Mouse (Mus musculus): ENCODE measurements around the gene Padi4. TPM values are rescaled to one million over a fixed set of nuclear protein-coding genes. Genes with fewer than 3 reads are reported as not detected.

Padi4 gene
- polyA plus RNA-seq, 1 experiment: 6.3 TPM

DNA sequence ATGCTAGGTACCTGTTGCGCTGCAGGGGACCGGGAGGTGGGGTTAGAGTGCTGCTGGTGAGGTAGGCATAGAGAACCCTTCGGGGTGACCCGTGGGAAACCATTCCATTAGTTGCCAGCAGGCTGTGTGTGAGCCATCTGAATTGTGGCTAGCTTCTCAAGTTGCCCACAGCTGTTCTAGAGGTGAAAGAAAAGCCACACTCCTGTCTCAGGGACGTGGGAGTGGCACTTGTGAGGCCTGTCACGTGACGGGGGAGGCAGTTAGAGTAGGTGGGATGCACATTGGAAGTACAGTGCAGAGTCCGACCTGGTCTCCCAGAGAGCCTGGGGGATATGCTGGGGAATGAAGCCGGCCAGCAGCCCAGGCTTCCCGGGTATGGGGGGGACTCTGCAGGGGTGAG is 64.4 kb downstream of the Padi4 start:
- Histone ChIP-seq H3K27ac (ENCODE audit: insufficient read depth, low read depth, low read length) (no peak overlapping the region), H3K4me3 (ENCODE audit: insufficient read depth, low read length) (no peak overlapping the region), H3K4me1 (ENCODE audit: control insufficient read depth, insufficient read depth, low read length) (peaks cover 4% of the 10 kb centered on the region; the same call in 1 of the 2 replicates)
- no peak for TF ChIP-seq CTCF (IDR thresholded peaks at IDR 0.05; ENCODE audit: low read depth, low read length)
- no peak for TF ChIP-seq POLR2A (IDR thresholded peaks at IDR 0.05; ENCODE audit: borderline replicate concordance, low read depth, low read length)

DNA sequence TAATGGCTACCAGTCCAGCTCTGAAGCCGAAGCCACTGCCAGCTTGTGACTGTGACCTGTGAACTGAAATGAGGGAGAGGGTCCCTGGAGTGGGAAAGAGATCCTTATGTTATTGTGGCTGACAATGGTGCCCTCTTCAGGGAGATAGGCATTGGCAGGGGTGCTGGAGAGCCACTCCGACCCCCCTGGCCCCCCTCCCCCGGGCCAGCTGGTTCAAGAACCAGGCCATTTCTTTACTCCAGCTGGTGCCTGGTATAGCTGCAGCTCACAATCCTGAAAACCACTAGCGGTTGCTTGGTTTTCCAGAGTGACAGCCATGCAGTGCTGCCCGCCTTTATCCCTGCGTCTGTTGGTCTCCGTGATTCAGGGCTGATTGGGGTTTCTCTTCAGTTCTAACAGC is 64.9 kb downstream of the Padi4 start:
- no peak for TF ChIP-seq POLR2A (IDR thresholded peaks at IDR 0.05; ENCODE audit: borderline replicate concordance, low read depth, low read length)
- TF ChIP-seq CTCF (IDR thresholded peaks at IDR 0.05; ENCODE audit: low read depth, low read length): no peak
- no peak overlapping the region for H3K27ac ChIP-seq (ENCODE audit: insufficient read depth, low read depth, low read length)
- no peak overlapping the region for H3K4me3 ChIP-seq (ENCODE audit: insufficient read depth, low read length)
- peaks cover 6% of the 10 kb centered on the region for H3K4me1 ChIP-seq (ENCODE audit: control insufficient read depth, insufficient read depth, low read length)

DNA sequence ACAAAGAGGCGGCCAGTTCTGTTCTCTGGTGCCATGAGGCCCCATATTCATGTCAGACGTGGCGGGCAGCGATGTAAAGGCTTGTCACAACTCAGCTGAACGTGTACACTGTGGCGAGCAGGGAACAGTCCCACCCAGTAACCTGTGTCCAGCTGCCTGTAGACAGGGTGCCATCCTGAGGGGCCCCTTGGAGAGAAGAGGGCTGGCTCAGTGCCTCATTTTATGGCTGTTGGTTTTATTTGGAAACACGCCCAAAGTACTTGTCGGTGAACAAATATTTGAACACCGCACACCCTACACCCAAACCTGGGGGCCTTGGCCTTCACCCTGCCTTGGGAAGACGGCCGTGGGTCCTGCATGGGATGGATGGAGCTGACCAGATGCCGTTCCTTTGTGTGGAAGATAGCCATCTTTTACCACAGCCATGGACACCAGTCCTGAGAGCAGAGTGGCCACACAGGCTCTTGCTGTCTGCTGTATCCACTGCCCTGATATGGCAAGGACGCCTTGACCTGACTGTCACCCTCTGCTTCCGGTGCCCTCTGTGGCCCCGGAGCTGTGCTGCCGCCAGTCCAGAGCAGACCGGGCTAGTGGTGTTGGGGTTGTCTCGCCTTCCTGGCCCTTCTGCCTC is 65.6 kb downstream of the Padi4 start:
- TF ChIP-seq POLR2A (IDR thresholded peaks at IDR 0.05; ENCODE audit: borderline replicate concordance, low read depth, low read length) (no peak), CTCF (IDR thresholded peaks at IDR 0.05; ENCODE audit: low read depth, low read length) (no peak)
- H3K4me1 ChIP-seq (ENCODE audit: control insufficient read depth, insufficient read depth, low read length): peaks cover 4% of the 10 kb centered on the region

DNA sequence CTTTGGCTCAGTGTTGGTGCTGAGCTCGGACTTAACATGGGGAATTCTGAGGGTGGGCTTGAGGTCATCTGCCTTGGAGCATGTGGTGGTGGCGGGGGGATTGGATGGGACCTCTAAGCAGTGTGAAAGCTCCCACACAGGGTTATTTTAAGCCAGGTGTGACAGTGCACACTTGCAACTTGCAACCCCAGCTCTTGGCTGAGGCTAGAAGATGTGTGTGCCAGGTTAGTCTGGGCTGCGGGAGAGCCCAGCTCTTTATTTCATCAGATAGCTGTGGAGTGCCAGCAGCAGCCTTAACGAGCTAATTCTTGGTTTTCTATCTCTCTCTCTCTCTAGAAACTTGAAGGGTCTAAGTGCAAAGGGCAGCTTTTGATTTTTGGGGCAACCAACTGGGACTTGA is 66.4 kb downstream of the Padi4 start:
- H3K4me3 ChIP-seq (ENCODE audit: insufficient read depth, low read length): no peak overlapping the region
- H3K27ac ChIP-seq (ENCODE audit: insufficient read depth, low read depth, low read length): no peak overlapping the region
- TF ChIP-seq POLR2A (IDR thresholded peaks at IDR 0.05; ENCODE audit: borderline replicate concordance, low read depth, low read length): no peak
- no peak for TF ChIP-seq CTCF (IDR thresholded peaks at IDR 0.05; ENCODE audit: low read depth, low read length)
- H3K4me1 ChIP-seq (ENCODE audit: control insufficient read depth, insufficient read depth, low read length): peaks cover 2% of the 10 kb centered on the region; the same call in 1 of the 2 replicates

More for the DNA sequence above, 65.6 kb downstream of the Padi4 start:
- no peak overlapping the region for H3K4me3 ChIP-seq (ENCODE audit: insufficient read depth, low read length)
- H3K27ac ChIP-seq (ENCODE audit: insufficient read depth, low read depth, low read length): no peak overlapping the region

DNA sequence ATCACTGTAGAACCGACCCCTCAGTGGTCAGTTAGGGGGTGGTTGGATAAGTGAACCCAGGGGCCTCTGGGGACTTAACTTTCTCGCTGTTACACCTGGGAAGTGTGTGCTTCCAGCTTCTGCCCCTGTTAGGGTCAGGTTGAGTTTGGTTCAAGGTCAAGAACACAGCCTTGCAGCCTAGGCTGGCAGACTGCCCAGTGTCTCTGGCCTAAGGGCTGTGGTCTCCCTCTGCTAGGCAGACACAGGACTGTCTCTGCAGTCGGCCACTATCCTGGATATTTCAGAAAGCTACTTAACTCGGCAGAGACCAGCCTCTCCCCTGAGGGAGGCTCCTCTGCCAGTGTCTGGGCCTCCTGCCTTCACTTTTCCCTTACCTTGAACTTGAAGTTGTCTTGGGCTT is 69.9 kb downstream of the Padi4 start:
- Histone ChIP-seq H3K4me3 (ENCODE audit: insufficient read depth, low read length) (peak overlapping the region; percentile 67; the same call in 1 of the 2 replicates), H3K27ac (ENCODE audit: insufficient read depth, low read depth, low read length) (no peak overlapping the region)

DNA sequence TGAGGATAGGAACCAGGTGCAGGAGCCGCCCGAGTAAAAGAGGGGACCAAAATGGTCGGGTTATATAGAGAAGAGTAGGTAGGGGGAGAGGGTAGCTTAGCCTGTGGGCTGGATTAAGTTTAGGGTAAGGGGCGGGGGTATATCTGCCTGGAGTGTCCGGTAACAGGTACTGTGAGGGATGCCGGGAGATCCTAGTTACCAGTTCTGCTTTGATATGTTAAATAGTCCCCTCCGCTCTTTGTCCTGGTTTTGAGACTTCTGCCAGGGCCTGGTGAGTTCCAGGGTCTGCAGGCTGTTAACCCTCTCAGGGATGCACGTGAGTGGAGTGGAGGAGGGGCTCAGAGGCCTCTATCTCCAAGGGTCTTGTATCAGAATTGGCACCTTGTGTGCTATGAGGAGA is 70.4 kb downstream of the Padi4 start:
- TF ChIP-seq CTCF (IDR thresholded peaks at IDR 0.05; ENCODE audit: low read depth, low read length) (no peak), POLR2A (IDR thresholded peaks at IDR 0.05; ENCODE audit: borderline replicate concordance, low read depth, low read length) (no peak)
- Histone ChIP-seq H3K4me1 (ENCODE audit: control insufficient read depth, insufficient read depth, low read length) (peaks cover 6% of the 10 kb centered on the region), H3K27ac (ENCODE audit: insufficient read depth, low read depth, low read length) (0 out of 2 replicates have a peak overlapping the region, but pooled peaks have one; percentile 34), H3K4me3 (ENCODE audit: insufficient read depth, low read length) (peak overlapping the region; percentile 67)

More for the DNA sequence above, 69.9 kb downstream of the Padi4 start:
- peaks cover 5% of the 10 kb centered on the region for H3K4me1 ChIP-seq (ENCODE audit: control insufficient read depth, insufficient read depth, low read length)
- TF ChIP-seq CTCF (IDR thresholded peaks at IDR 0.05; ENCODE audit: low read depth, low read length) (no peak), POLR2A (IDR thresholded peaks at IDR 0.05; ENCODE audit: borderline replicate concordance, low read depth, low read length) (no peak)

- Histone ChIP-seq H3K27ac (ENCODE audit: insufficient read depth, low read depth, low read length) (peak overlapping the region; percentile 34), H3K4me3 (ENCODE audit: insufficient read depth, low read length) (peak overlapping the region; percentile 67), H3K4me1 (ENCODE audit: control insufficient read depth, insufficient read depth, low read length) (peaks cover 6% of the 10 kb centered on the region)
- no peak for TF ChIP-seq CTCF (IDR thresholded peaks at IDR 0.05; ENCODE audit: low read depth, low read length)
- no peak for TF ChIP-seq POLR2A (IDR thresholded peaks at IDR 0.05; ENCODE audit: borderline replicate concordance, low read depth, low read length)
Measured at GRCm38 (mm10) chr4:140702611-140703327, 71.3 kb downstream of the Padi4 start.

DNA sequence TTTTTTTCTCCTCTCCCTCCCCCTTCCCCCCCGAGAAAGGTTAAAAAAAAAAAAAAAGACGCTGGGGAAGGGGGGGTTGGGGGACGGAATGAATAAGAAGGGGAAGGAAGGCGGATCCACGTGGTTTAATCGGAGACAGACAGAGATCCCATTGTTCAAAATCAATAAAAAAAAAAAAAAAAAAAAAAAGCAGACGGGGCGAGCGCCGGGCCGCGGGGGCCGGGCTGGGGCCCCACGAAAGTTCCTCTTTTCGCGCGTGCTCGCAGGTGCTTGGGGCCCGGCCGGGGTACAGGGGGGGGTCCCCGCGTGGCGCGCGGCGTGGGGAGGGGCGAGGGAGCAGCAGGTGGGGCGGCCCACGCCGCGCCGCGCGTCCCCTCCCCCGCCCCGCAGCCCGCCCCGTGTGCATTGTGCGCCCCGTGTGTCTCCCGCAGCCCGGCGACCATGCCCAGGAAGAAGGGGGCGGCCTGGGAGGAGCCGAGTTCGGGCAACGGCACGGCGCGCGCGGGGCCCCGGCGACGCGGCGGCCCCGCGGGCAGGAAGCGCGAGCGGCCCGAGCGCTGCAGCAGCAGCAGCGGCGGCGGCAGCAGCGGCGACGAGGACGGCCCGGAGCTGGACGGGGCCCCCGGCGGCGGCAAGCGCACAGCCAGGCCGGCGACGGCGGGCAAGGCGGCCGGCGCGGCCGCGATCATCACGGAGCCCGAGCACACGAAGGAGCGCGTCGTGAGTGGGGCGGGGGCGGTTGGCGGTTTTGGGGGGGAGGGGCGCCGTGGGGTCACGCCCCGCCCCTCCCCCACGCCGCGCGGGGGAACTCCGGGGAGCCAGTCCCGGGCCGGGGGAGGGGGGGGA is 72.1 kb downstream of the Padi4 start:
- TF ChIP-seq CTCF (IDR thresholded peaks at IDR 0.05; ENCODE audit: low read depth, low read length) (no peak), POLR2A (IDR thresholded peaks at IDR 0.05; ENCODE audit: borderline replicate concordance, low read depth, low read length) (no peak)
- H3K27ac ChIP-seq (ENCODE audit: insufficient read depth, low read depth, low read length): peak overlapping the region; percentile 98
- peak overlapping the region; percentile 87 for H3K4me3 ChIP-seq (ENCODE audit: insufficient read depth, low read length)
- H3K4me1 ChIP-seq (ENCODE audit: control insufficient read depth, insufficient read depth, low read length): peaks cover 6% of the 10 kb centered on the region

DNA sequence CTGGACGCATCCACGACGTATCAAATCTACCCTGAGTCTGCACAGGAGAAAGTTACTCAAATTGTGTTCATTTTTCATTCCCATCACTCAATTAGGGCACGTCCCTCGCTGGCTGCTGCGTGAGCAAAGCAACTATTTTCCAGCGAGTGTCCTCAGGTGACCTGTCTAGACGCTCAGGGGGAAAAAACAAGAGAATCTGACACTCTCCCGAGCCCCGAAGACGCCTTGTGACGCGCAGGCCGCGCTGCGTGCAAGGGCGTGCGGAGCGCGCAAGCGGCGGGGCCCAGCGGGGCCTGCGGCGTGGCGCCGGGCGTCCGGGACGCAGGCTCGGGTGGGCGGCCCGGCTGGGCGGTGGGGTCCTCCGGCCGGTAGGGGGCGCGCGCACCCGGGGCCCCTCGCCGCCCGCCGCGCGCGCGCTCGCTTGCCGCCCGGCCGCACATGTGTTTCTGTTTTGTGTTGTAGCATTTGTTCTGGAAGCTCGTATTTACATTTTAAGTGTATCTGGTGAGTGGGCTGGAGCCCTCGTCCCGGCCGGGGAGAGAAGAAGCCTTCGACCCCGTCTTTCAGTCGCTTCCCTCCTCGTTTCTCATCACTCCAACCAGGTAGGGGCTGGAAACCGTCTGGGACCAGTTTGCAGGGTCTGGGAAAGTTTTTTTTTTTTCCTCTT is 72.9 kb downstream of the Padi4 start:
- Histone ChIP-seq H3K27ac (ENCODE audit: insufficient read depth, low read depth, low read length) (peak overlapping the region; percentile 98), H3K4me1 (ENCODE audit: control insufficient read depth, insufficient read depth, low read length) (peaks cover 6% of the 10 kb centered on the region), H3K4me3 (ENCODE audit: insufficient read depth, low read length) (peak overlapping the region; percentile 87)
- TF ChIP-seq POLR2A (IDR thresholded peaks at IDR 0.05; ENCODE audit: borderline replicate concordance, low read depth, low read length) (no peak), CTCF (IDR thresholded peaks at IDR 0.05; ENCODE audit: low read depth, low read length) (peak; percentile 39; the same call in 1 of the 2 replicates)
